Mouse (Mus musculus): ENCODE results near the gene Dnaja1. TPM values are rescaled to one million over a fixed set of nuclear protein-coding genes. Genes with fewer than 3 reads are reported as not detected.

Gene Dnaja1
- polyA plus RNA-seq (2015; fragmentation: Nextera tagmentation; extraction: Ambion mirVana) = 338 and 374 TPM in 2 replicates

DNA sequence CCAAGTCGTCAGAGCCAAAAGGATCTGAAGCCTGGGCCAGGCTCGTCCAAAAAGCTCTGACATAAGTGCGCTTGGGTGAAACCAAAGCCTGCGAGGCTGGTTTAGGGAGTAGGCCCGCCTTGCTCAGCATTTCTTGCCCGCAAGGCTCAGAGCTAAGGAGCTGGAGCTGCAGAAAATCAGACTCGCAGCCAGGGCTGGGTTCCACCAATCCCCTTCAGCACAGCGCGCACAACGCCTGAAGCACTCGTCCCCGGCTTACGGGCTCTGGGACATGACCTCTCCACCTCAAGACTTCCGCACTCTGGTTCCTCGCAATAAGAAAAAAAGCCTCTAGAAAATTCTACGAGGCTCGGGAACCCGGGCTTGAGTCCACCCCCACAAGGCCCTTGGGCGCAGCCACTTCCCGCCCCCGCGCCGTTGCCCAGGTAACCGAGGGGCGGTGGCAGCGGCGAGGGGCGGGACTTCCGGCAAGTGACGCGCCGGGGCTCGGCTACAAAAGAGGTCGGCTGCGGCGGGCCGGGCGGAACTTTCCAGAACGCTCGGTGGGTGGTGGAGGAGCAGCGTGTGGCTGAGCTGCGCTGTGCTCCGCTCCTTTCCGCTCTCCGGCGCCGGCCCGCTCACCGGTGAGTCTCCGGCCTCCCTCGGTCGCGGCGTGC is at the start of gene Dnaja1:
TSS of gene Dnaja1 (plus strand) at position 140 of the 656 bp plus-strand sequence.

DNA sequence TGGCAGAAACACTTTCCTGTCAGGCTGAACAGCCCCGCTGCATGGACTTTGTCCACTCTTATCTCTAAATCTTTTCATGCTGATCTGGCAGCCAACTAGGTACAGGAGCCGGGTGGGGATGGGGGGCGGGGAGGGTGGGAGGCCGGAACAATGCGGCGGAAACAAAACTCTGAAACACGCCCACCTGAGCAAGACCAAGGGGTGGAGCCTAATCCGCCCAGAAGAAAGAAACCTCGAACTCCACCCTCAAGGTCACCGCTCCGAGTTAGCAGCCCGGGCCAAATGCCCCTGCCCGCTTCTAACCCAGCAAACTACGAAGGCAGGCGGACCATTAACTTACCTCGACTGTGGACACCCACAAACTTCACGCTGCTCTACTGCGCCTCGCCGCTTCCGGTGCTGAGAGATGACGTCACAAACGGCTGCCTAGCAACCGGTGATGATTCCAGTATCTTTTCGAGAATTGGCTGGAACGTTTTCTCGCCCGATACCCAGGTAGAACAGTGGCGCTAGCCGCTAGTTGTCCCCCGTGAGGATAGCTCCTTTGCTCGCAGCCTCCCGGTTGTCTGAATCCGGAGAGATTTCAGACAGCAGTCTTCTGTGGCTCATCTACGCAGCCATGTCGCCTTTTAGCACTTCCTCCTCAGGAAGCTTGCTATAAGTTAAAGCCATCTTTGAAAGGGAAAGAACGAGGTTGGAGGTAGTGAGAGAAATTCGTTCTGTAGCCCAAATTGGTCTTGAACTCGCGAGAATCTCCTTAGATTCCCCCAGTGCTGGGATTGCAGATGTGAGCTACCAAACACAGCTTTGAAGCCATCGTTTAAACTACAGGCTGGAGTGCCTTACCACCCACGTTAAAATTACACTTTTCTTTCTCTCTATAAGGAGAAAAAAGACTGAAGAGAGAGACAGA is 18.9 kb upstream of the Dnaja1 start, which contains the start of gene Aptx:
TSS of gene Aptx (minus strand) at position 398 of the 913 bp plus-strand sequence.

DNA sequence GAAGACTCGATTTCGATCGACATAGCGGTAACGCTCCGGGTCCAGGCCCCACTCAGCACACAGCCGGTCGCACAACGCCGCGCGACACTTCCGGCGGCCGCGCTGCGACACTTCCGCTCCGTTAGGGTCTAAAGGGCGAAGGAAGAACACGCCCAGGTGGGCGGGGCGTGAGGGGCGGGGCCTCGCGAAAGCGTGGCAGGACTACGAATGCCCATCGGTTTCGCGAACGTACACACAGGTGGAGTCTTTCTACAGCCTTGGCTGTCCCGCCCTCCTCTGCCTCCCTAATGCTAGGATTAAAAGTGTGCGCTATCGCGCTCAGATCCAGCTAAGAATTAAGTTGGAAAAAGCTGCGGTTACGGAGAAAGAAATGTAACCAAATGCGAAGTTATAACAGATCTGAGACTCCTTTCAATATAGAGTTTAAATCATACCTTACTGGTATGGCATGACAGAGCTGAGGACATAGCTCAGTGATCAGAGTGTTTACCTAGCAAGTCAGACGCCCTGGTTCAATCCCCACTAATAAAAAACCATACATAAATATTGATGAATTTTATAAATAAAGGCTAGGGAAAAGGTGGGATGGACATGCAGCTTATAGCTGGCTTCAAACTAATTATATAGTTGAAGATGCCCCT is 36.0 kb downstream of the Dnaja1 start, which contains the start of gene Smu1:
TSS of gene Smu1 (minus strand) at position 144 of the 641 bp plus-strand sequence.

Small RNA genes lying within 50 kb of the gene (microRNA-seq; reads per million reads assigned to microRNA genes)
- gene Mir207 (ENCODE audit: borderline replicate concordance, insufficient number of aligned reads) = not detected

Other genes starting within 250 kb of the Dnaja1 start
- 0.51 and 0.60 TPM in 2 replicates for gene Tmem215, start 250.0 kb upstream of the Dnaja1 start, polyA plus RNA-seq (2015; fragmentation: Nextera tagmentation; extraction: Ambion mirVana)
- 31.3 and 33.3 TPM in 2 replicates for gene Aptx, start 19.0 kb upstream of the Dnaja1 start, polyA plus RNA-seq (2015; fragmentation: Nextera tagmentation; extraction: Ambion mirVana)
- gene Smu1, start 35.8 kb downstream of the Dnaja1 start, polyA plus RNA-seq (2015; fragmentation: Nextera tagmentation; extraction: Ambion mirVana) = 101 and 134 TPM in 2 replicates
- gene B4galt1, start 131.9 kb downstream of the Dnaja1 start, polyA plus RNA-seq (2015; fragmentation: Nextera tagmentation; extraction: Ambion mirVana) = 38.1 and 56.3 TPM in 2 replicates
- 7.0 and 10.7 TPM in 2 replicates for gene Spink4, start 197.9 kb downstream of the Dnaja1 start, polyA plus RNA-seq (2015; fragmentation: Nextera tagmentation; extraction: Ambion mirVana)
- gene Bag1, start 226.1 kb downstream of the Dnaja1 start, polyA plus RNA-seq (2015; fragmentation: Nextera tagmentation; extraction: Ambion mirVana) = 254 and 306 TPM in 2 replicates
- gene Chmp5, start 226.3 kb downstream of the Dnaja1 start, polyA plus RNA-seq (2015; fragmentation: Nextera tagmentation; extraction: Ambion mirVana) = 220 and 221 TPM in 2 replicates
- gene Nfx1, start 248.8 kb downstream of the Dnaja1 start, polyA plus RNA-seq (2015; fragmentation: Nextera tagmentation; extraction: Ambion mirVana) = 36.2 and 69.4 TPM in 2 replicates

All from adrenal gland, postnatal 0 days (tissue).